Mouse (Mus musculus): ENCODE data around the gene Art1. TPM values are rescaled to one million over a fixed set of nuclear protein-coding genes. Genes with fewer than 3 reads are reported as not detected.

The Art1 gene
- polyA plus RNA-seq, 1 experiment = not detected

- WGBS = 79% methylated on average over 7 of the region's 7 CpGs
- H3K27me3 ChIP-seq (ENCODE audit: control insufficient read depth, insufficient read depth, low read length) = no peaks in the 10 kb centered on the region
- TF ChIP-seq POLR2A (IDR thresholded peaks at IDR 0.05; ENCODE audit: borderline replicate concordance, insufficient read depth, low read length) (no peak), CTCF (IDR thresholded peaks at IDR 0.05; ENCODE audit: borderline replicate concordance, insufficient read depth, low read depth, low read length) (no peak)
These were observed 7.6 kb downstream of the Art1 start, which contains the start of gene Art5 for GRCm38 (mm10) chr7:102109171-102109570. TSS of gene Art5 (minus strand) at chr7:102109489.

GRCm38 (mm10) chr7:102109746-102110145, 8.2 kb downstream of the Art1 start:
- Histone ChIP-seq H3K4me3 (replicated peaks; ENCODE audit: insufficient read depth, low read depth, low read length) (no peak overlapping the region), H3K4me1 (ENCODE audit: control insufficient read depth, insufficient read depth, low read length) (peaks cover 4% of the 10 kb centered on the region), H3K27ac (ENCODE audit: insufficient read depth, low read length) (no peak overlapping the region), H3K27me3 (ENCODE audit: control insufficient read depth, insufficient read depth, low read length) (no peaks in the 10 kb centered on the region)
- TF ChIP-seq POLR2A (IDR thresholded peaks at IDR 0.05; ENCODE audit: borderline replicate concordance, insufficient read depth, low read length) (no peak), CTCF (IDR thresholded peaks at IDR 0.05; ENCODE audit: borderline replicate concordance, insufficient read depth, low read depth, low read length) (no peak)
- WGBS = 89% methylated on average over 4 of the region's 4 CpGs
- no peak for DNase-seq

More at GRCm38 (mm10) chr7:102109171-102109570, 7.6 kb downstream of the Art1 start, which contains the start of gene Art5:
- no peak for DNase-seq
- H3K27ac ChIP-seq (ENCODE audit: insufficient read depth, low read length) = no peak within 1 kb of the TSS
- H3K4me3 ChIP-seq (replicated peaks; ENCODE audit: insufficient read depth, low read depth, low read length) = no peak within 1 kb of the TSS
- H3K4me1 ChIP-seq (ENCODE audit: control insufficient read depth, insufficient read depth, low read length) = peaks cover 4% of the 10 kb centered on the region

GRCm38 (mm10) chr7:102113151-102113729, 11.7 kb downstream of the Art1 start:
- TF ChIP-seq CTCF (IDR thresholded peaks at IDR 0.05; ENCODE audit: borderline replicate concordance, insufficient read depth, low read depth, low read length) (no peak), POLR2A (IDR thresholded peaks at IDR 0.05; ENCODE audit: borderline replicate concordance, insufficient read depth, low read length) (no peak)
- Histone ChIP-seq H3K27ac (ENCODE audit: insufficient read depth, low read length) (no peak overlapping the region), H3K4me1 (ENCODE audit: control insufficient read depth, insufficient read depth, low read length) (no peaks in the 10 kb centered on the region), H3K27me3 (ENCODE audit: control insufficient read depth, insufficient read depth, low read length) (no peaks in the 10 kb centered on the region), H3K4me3 (replicated peaks; ENCODE audit: insufficient read depth, low read depth, low read length) (no peak overlapping the region)
- WGBS = 84% methylated on average over 45 of the region's 45 CpGs
- DNase-seq = no peak

- TF ChIP-seq POLR2A (IDR thresholded peaks at IDR 0.05; ENCODE audit: borderline replicate concordance, insufficient read depth, low read length) (no peak), CTCF (IDR thresholded peaks at IDR 0.05; ENCODE audit: borderline replicate concordance, insufficient read depth, low read depth, low read length) (no peak)
- 56% methylated on average over 7 of the region's 7 CpGs for WGBS
These were observed 15.2 kb downstream of the Art1 start, which contains the start of gene Chrna10 for GRCm38 (mm10) chr7:102116579-102117331. TSS of gene Chrna10 (minus strand) at chr7:102116828.

GRCm38 (mm10) chr7:102117382-102117781, 15.8 kb downstream of the Art1 start:
- Histone ChIP-seq H3K27me3 (ENCODE audit: control insufficient read depth, insufficient read depth, low read length) (no peaks in the 10 kb centered on the region), H3K4me3 (replicated peaks; ENCODE audit: insufficient read depth, low read depth, low read length) (no peak overlapping the region), H3K4me1 (ENCODE audit: control insufficient read depth, insufficient read depth, low read length) (no peaks in the 10 kb centered on the region), H3K27ac (ENCODE audit: insufficient read depth, low read length) (no peak overlapping the region)
- TF ChIP-seq CTCF (IDR thresholded peaks at IDR 0.05; ENCODE audit: borderline replicate concordance, insufficient read depth, low read depth, low read length) (no peak), POLR2A (IDR thresholded peaks at IDR 0.05; ENCODE audit: borderline replicate concordance, insufficient read depth, low read length) (no peak)
- WGBS = 81% methylated on average over 6 of the region's 6 CpGs
- no peak for DNase-seq

More at GRCm38 (mm10) chr7:102116579-102117331, 15.2 kb downstream of the Art1 start, which contains the start of gene Chrna10:
- Histone ChIP-seq H3K4me1 (ENCODE audit: control insufficient read depth, insufficient read depth, low read length) (no peaks in the 10 kb centered on the region), H3K27me3 (ENCODE audit: control insufficient read depth, insufficient read depth, low read length) (no peaks in the 10 kb centered on the region), H3K4me3 (replicated peaks; ENCODE audit: insufficient read depth, low read depth, low read length) (no peak within 1 kb of the TSS), H3K27ac (ENCODE audit: insufficient read depth, low read length) (no peak within 1 kb of the TSS)
- DNase-seq = no peak

- no peaks in the 10 kb centered on the region for H3K4me1 ChIP-seq (ENCODE audit: control insufficient read depth, insufficient read depth, low read length)
- 24% methylated on average over 10 of the region's 10 CpGs for WGBS
These were observed 18.8 kb downstream of the Art1 start for GRCm38 (mm10) chr7:102120326-102120725.

GRCm38 (mm10) chr7:102132395-102132794, 30.9 kb downstream of the Art1 start:
- WGBS = 90% methylated on average over 4 of the region's 4 CpGs
- Histone ChIP-seq H3K4me1 (ENCODE audit: control insufficient read depth, insufficient read depth, low read length) (no peaks in the 10 kb centered on the region), H3K27me3 (ENCODE audit: control insufficient read depth, insufficient read depth, low read length) (no peaks in the 10 kb centered on the region), H3K27ac (ENCODE audit: insufficient read depth, low read length) (no peak overlapping the region), H3K4me3 (replicated peaks; ENCODE audit: insufficient read depth, low read depth, low read length) (no peak overlapping the region)
- no peak for DNase-seq
- TF ChIP-seq POLR2A (IDR thresholded peaks at IDR 0.05; ENCODE audit: borderline replicate concordance, insufficient read depth, low read length) (no peak), CTCF (IDR thresholded peaks at IDR 0.05; ENCODE audit: borderline replicate concordance, insufficient read depth, low read depth, low read length) (no peak)

More at GRCm38 (mm10) chr7:102120326-102120725, 18.8 kb downstream of the Art1 start:
- H3K27me3 ChIP-seq (ENCODE audit: control insufficient read depth, insufficient read depth, low read length) = no peaks in the 10 kb centered on the region
- H3K4me3 ChIP-seq (replicated peaks; ENCODE audit: insufficient read depth, low read depth, low read length) = no peak overlapping the region
- DNase-seq = no peak
- H3K27ac ChIP-seq (ENCODE audit: insufficient read depth, low read length) = no peak overlapping the region
- no peak for TF ChIP-seq CTCF (IDR thresholded peaks at IDR 0.05; ENCODE audit: borderline replicate concordance, insufficient read depth, low read depth, low read length)
- no peak for TF ChIP-seq POLR2A (IDR thresholded peaks at IDR 0.05; ENCODE audit: borderline replicate concordance, insufficient read depth, low read length)

Data from cerebellum, adult 2 months (tissue).